Mouse (Mus musculus) liver, embryonic 13.5 days (tissue): ENCODE data around the gene Coa3. TPM values are rescaled to one million over a fixed set of nuclear protein-coding genes. Genes with fewer than 3 reads are reported as not detected.
A peak's percentile ranks its signal among the peaks of the same experiment; 100 is the strongest.

ENCODE experiments used
- ATAC-seq: fragments of 200-750 bp; cut with Nextera tagmentation; 2 replicates; pipeline ENCODE4 v1.8.0; 2017; ENCODE audit warnings: low read depth, mild to moderate bottlenecking, moderate number of reproducible peaks, moderate library complexity
- DNase-seq: peaks from one replicate; pipeline ENCODE4 v3.0.0; 2022
- H3K27ac ChIP-seq: fragments of 300-500 bp; sonication (generic); 2 replicates; pipeline ENCODE4 v1.5.1; 2015; ENCODE audit warnings: moderate library complexity, mild to moderate bottlenecking, inconsistent platforms
- H3K27me3 ChIP-seq: fragments of 300-500 bp; sonication (generic); 2 replicates; pipeline ENCODE4 v1.6.1; 2015; ENCODE audit warnings: mild to moderate bottlenecking, inconsistent platforms
- H3K36me3 ChIP-seq: fragments of 300-500 bp; sonication (generic); 2 replicates; pipeline ENCODE4 v1.6.1; 2015; ENCODE audit warnings: mild to moderate bottlenecking, inconsistent platforms
- H3K4me1 ChIP-seq: fragments of 300-500 bp; sonication (generic); replicated peaks from 2 replicates; pipeline ENCODE4 v1.6.1; 2015; ENCODE audit warnings: inconsistent platforms
- H3K4me2 ChIP-seq: fragments of 300-500 bp; sonication (generic); 2 replicates; pipeline ENCODE4 v1.6.1; 2015; ENCODE audit warnings: inconsistent platforms, mild to moderate bottlenecking, moderate library complexity
- H3K4me3 ChIP-seq: fragments of 300-500 bp; sonication (generic); replicated peaks from 2 replicates; pipeline ENCODE4 v1.5.1; 2015; ENCODE audit warnings: mild to moderate bottlenecking, inconsistent platforms
- H3K9ac ChIP-seq: fragments of 300-500 bp; sonication (generic); 2 replicates; pipeline ENCODE4 v1.6.1; 2015; ENCODE audit warnings: mild to moderate bottlenecking, inconsistent platforms
- H3K9me3 ChIP-seq: fragments of 300-500 bp; sonication (generic); replicated peaks from 2 replicates; pipeline ENCODE4 v1.6.1; 2016; ENCODE audit warnings: inconsistent platforms
- WGBS: fragments of 180-500 bp; shearing (Covaris S2); methylation state at CpG from one replicate; pipeline ENCODE4 v1.1.7; 2015; ENCODE audit not compliant: insufficient replicate concordance; 5-methylcytosine and 5-hydroxymethylcytosine counted together
- polyA plus RNA-seq: library from polyadenylated mRNA; unstranded; fragments of >200 nt; fragmentation: Nextera tagmentation; extraction: Ambion mirVana; gene quantifications from 2 replicates; pipeline ENCODE4 v1.2.1, GENCODE M21; 2015

Gene Coa3
- polyA plus RNA-seq, 1 experiment from 2014 or later, result 125 TPM

GRCm38 (mm10) chr11:101232010-101232839 lies 46.7 kb downstream of the Coa3 start:
- H3K9me3 ChIP-seq, result no peaks in the 10 kb centered on the region
- peak overlapping the region; percentile 38 for H3K4me2 ChIP-seq
- H3K36me3 ChIP-seq, result no peaks in the 10 kb centered on the region
- H3K27ac ChIP-seq, result peak overlapping the region; percentile 66
- 0 out of 2 replicates have a peak overlapping the region, but pooled peaks have one; percentile 6 for H3K4me3 ChIP-seq
- H3K9ac ChIP-seq, result no peak overlapping the region
- H3K4me1 ChIP-seq, result peaks cover 38% of the 10 kb centered on the region
- WGBS, result 18% methylated on average over 6 of the region's 6 CpGs
- DNase-seq, result no peak
- ATAC-seq, result peak; percentile 61
- peaks cover 64% of the 10 kb centered on the region for H3K27me3 ChIP-seq

- 0 out of 2 replicates have a peak overlapping the region, but pooled peaks have one; percentile 4 for H3K9ac ChIP-seq
- no peak for DNase-seq
- no peak for ATAC-seq
Measured at GRCm38 (mm10) chr11:101230991-101231871, 47.7 kb downstream of the Coa3 start.

GRCm38 (mm10) chr11:101230526-101230925 lies 48.4 kb downstream of the Coa3 start:
- H3K27me3 ChIP-seq, result peaks cover 66% of the 10 kb centered on the region
- peaks cover 45% of the 10 kb centered on the region for H3K4me1 ChIP-seq
- DNase-seq, result no peak
- no peak overlapping the region for H3K4me3 ChIP-seq
- H3K4me2 ChIP-seq, result peak overlapping the region; percentile 38; the same call in 1 of the 2 replicates
- H3K27ac ChIP-seq, result peak overlapping the region; percentile 66
- no peak for ATAC-seq
- no peaks in the 10 kb centered on the region for H3K36me3 ChIP-seq
- 25% methylated on average over 5 of the region's 5 CpGs for WGBS
- H3K9me3 ChIP-seq, result no peaks in the 10 kb centered on the region
- H3K9ac ChIP-seq, result no peak overlapping the region

More at GRCm38 (mm10) chr11:101230991-101231871, 47.7 kb downstream of the Coa3 start:
- Histone ChIP-seq H3K4me1 (peaks cover 42% of the 10 kb centered on the region), H3K36me3 (no peaks in the 10 kb centered on the region), H3K4me2 (peak overlapping the region; percentile 38), H3K4me3 (0 out of 2 replicates have a peak overlapping the region, but pooled peaks have one; percentile 6), H3K9me3 (no peaks in the 10 kb centered on the region), H3K27me3 (peaks cover 66% of the 10 kb centered on the region), H3K27ac (peak overlapping the region; percentile 66)
- 4% methylated on average over 18 of the region's 18 CpGs for WGBS

- Histone ChIP-seq H3K27me3 (peaks cover 66% of the 10 kb centered on the region), H3K9ac (no peak overlapping the region), H3K4me3 (no peak overlapping the region), H3K27ac (peak overlapping the region; percentile 27; the same call in 1 of the 2 replicates), H3K36me3 (no peaks in the 10 kb centered on the region), H3K4me1 (peaks cover 49% of the 10 kb centered on the region), H3K9me3 (no peaks in the 10 kb centered on the region), H3K4me2 (no peak overlapping the region)
- DNase-seq, result no peak
- ATAC-seq, result no peak
- 19% methylated on average over 2 of the region's 2 CpGs for WGBS
Measured at GRCm38 (mm10) chr11:101230061-101230511, 48.8 kb downstream of the Coa3 start.

GRCm38 (mm10) chr11:101229361-101229900 lies 49.5 kb downstream of the Coa3 start:
- H3K4me2 ChIP-seq, result no peak overlapping the region
- DNase-seq (no peak), ATAC-seq (no peak)
- H3K4me3 ChIP-seq, result no peak overlapping the region
- no peaks in the 10 kb centered on the region for H3K9me3 ChIP-seq
- peaks cover 56% of the 10 kb centered on the region for H3K4me1 ChIP-seq
- H3K27ac ChIP-seq, result peak overlapping the region; percentile 27; the same call in 1 of the 2 replicates
- peaks cover 65% of the 10 kb centered on the region for H3K27me3 ChIP-seq
- H3K9ac ChIP-seq, result no peak overlapping the region
- H3K36me3 ChIP-seq, result no peaks in the 10 kb centered on the region
- 20% methylated on average over 8 of the region's 8 CpGs for WGBS

Other genes with a start within 250 kb of the Coa3 start
- gene Naglu, start 209.1 kb downstream of the Coa3 start, polyA plus RNA-seq, result 6.0 TPM in 2 replicates
- gene Hsd17b1, start 200.7 kb downstream of the Coa3 start, polyA plus RNA-seq, result 0.14 and 0.24 TPM in 2 replicates
- 23.0 and 23.2 TPM in 2 replicates for gene Coasy, start 196.5 kb downstream of the Coa3 start, polyA plus RNA-seq
- gene Mlx, start 191.8 kb downstream of the Coa3 start, polyA plus RNA-seq, result 32.5 and 34.4 TPM in 2 replicates
- 26.4 and 27.1 TPM in 2 replicates for gene Psmc3ip, start 183.7 kb downstream of the Coa3 start, polyA plus RNA-seq
- gene Retreg3, start 159.2 kb downstream of the Coa3 start, polyA plus RNA-seq, result 11.5 and 13.0 TPM in 2 replicates
- gene Tubg1, start 159.2 kb downstream of the Coa3 start, polyA plus RNA-seq, result 49.7 and 54.4 TPM in 2 replicates
- gene Tubg2, start 123.2 kb downstream of the Coa3 start, polyA plus RNA-seq, result 0.29 and 0.37 TPM in 2 replicates
- 0.09 and 0.12 TPM in 2 replicates for gene Cntnap1, start 108.6 kb downstream of the Coa3 start, polyA plus RNA-seq
- gene Plekhh3, start 107.8 kb downstream of the Coa3 start, polyA plus RNA-seq, result 1.0 and 1.1 TPM in 2 replicates
- not detected in 2 replicates for gene Ccr10, start 103.7 kb downstream of the Coa3 start, polyA plus RNA-seq
- gene Ezh1, start 52.7 kb downstream of the Coa3 start, polyA plus RNA-seq, result 6.6 and 7.4 TPM in 2 replicates
- gene Ramp2, start 33.1 kb downstream of the Coa3 start, polyA plus RNA-seq, result 23.4 and 25.4 TPM in 2 replicates
- gene Vps25, start 25.4 kb downstream of the Coa3 start, polyA plus RNA-seq, result 98.5 and 99.4 TPM in 2 replicates
- gene Wnk4, start 18.5 kb downstream of the Coa3 start, polyA plus RNA-seq, result 5.5 and 7.9 TPM in 2 replicates
- 0.63 and 0.85 TPM in 2 replicates for gene Cntd1, start 102 bp downstream of the Coa3 start, polyA plus RNA-seq
- gene Becn1, start 23.2 kb upstream of the Coa3 start, polyA plus RNA-seq, result 108 and 112 TPM in 2 replicates
- 198 and 239 TPM in 2 replicates for gene Psme3, start 37.1 kb upstream of the Coa3 start, polyA plus RNA-seq
- gene Aoc2, start 45.9 kb upstream of the Coa3 start, polyA plus RNA-seq, result 1.2 and 1.3 TPM in 2 replicates
- 0.07 TPM in 1 of 2 replicates, not detected in the other for gene Aoc3, start 51.5 kb upstream of the Coa3 start, polyA plus RNA-seq
- not detected in 2 replicates for gene G6pc, start 88.4 kb upstream of the Coa3 start, polyA plus RNA-seq
- 63.2 and 63.7 TPM in 2 replicates for gene Aarsd1, start 138.5 kb upstream of the Coa3 start, polyA plus RNA-seq
- gene Gm27029, start 145.7 kb upstream of the Coa3 start, polyA plus RNA-seq, result 3.7 TPM in 2 replicates
- gene Rundc1, start 146.0 kb upstream of the Coa3 start, polyA plus RNA-seq, result 6.0 and 6.9 TPM in 2 replicates
- 0.66 and 1.2 TPM in 2 replicates for gene Ptges3l, start 146.2 kb upstream of the Coa3 start, polyA plus RNA-seq
- 344 and 360 TPM in 2 replicates for gene Rpl27, start 163.2 kb upstream of the Coa3 start, polyA plus RNA-seq
- gene Ifi35, start 169.3 kb upstream of the Coa3 start, polyA plus RNA-seq, result 31.4 and 33.0 TPM in 2 replicates
- 3.1 and 3.4 TPM in 2 replicates for gene Rnd2, start 185.9 kb upstream of the Coa3 start, polyA plus RNA-seq
- gene Vat1, start 187.1 kb upstream of the Coa3 start, polyA plus RNA-seq, result 8.8 and 8.9 TPM in 2 replicates